Mouse (Mus musculus) stomach, postnatal 0 days (tissue): ENCODE measurements around the gene Olfr836. TPM values are rescaled to one million over a fixed set of nuclear protein-coding genes. Genes with fewer than 3 reads are reported as not detected.
"Not testable (repeated sequence)": the region's sequence is repeated elsewhere in the genome, so short reads cannot be mapped to it uniquely, and the experiment has no call there.

Experiments used
- ATAC-seq: fragments of 200-750 bp; cut with Nextera tagmentation; 2 replicates; pipeline ENCODE4 v1.8.0; 2017; ENCODE audit not compliant: low FRiP score, low TSS enrichment
- DNase-seq: peaks from one replicate; pipeline ENCODE4 v3.0.0-alpha.2; 2016; ENCODE audit warnings: low spot score
- H3K27ac ChIP-seq: fragments of 300-500 bp; sonication (generic); replicated peaks from 2 replicates; pipeline ENCODE4 v1.5.1; 2014; ENCODE audit warnings: mild to moderate bottlenecking, control low read depth
- H3K27me3 ChIP-seq: fragments of 300-500 bp; sonication (generic); 2 replicates; pipeline ENCODE4 v1.6.1; 2014; ENCODE audit warnings: low read length; ENCODE audit not compliant: control insufficient read depth, insufficient read depth
- H3K36me3 ChIP-seq: fragments of 300-500 bp; sonication (generic); 2 replicates; pipeline ENCODE4 v1.6.1; 2014; ENCODE audit warnings: low read length, mixed read lengths; ENCODE audit not compliant: control insufficient read depth, insufficient read depth
- H3K4me1 ChIP-seq: fragments of 300-500 bp; sonication (generic); replicated peaks from 2 replicates; pipeline ENCODE4 v1.6.1; 2014; ENCODE audit warnings: antibody characterized with exemption; ENCODE audit not compliant: control insufficient read depth, insufficient read depth
- H3K4me2 ChIP-seq: fragments of 300-500 bp; sonication (generic); replicated peaks from 2 replicates; pipeline ENCODE4 v1.6.1; 2014; ENCODE audit warnings: low read depth, mild to moderate bottlenecking, control low read depth, moderate library complexity
- H3K4me3 ChIP-seq: fragments of 300-500 bp; sonication (generic); 2 replicates; pipeline ENCODE4 v1.5.1; 2014; ENCODE audit warnings: low read depth, low read length, control low read depth
- H3K9ac ChIP-seq: fragments of 300-500 bp; sonication (generic); 2 replicates; pipeline ENCODE4 v1.6.1; 2014; ENCODE audit warnings: mild to moderate bottlenecking, low read length, control low read depth, mixed read lengths
- H3K9me3 ChIP-seq: fragments of 300-500 bp; sonication (generic); 2 replicates; pipeline ENCODE4 v1.6.1; 2016; ENCODE audit warnings: low read length; ENCODE audit not compliant: control insufficient read depth
- CTCF ChIP-seq: IDR thresholded peaks from 2 replicates; pipeline ENCODE4 v1.5.1; 2016; ENCODE audit warnings: antibody characterized with exemption, low read depth, mild to moderate bottlenecking, moderate library complexity
- EP300 ChIP-seq: optimal IDR thresholded peaks from 2 replicates; pipeline ENCODE3; 2016; ENCODE audit warnings: antibody characterized with exemption
- WGBS: fragments of 180-500 bp; shearing (Covaris S2); extraction: QIAGEN DNeasy Blood & Tissue Kit; methylation state at CpG from one replicate; pipeline ENCODE4 v1.1.7; 2014; 5-methylcytosine and 5-hydroxymethylcytosine counted together
- polyA plus RNA-seq: library from polyadenylated mRNA; unstranded; fragments of >200 nt; fragmentation: Nextera tagmentation; extraction: Ambion mirVana; gene quantifications from 2 replicates; pipeline ENCODE4 v1.2.1, GENCODE M21; 2015

Olfr836 gene
- polyA plus RNA-seq: not detected in 2 replicates

DNA sequence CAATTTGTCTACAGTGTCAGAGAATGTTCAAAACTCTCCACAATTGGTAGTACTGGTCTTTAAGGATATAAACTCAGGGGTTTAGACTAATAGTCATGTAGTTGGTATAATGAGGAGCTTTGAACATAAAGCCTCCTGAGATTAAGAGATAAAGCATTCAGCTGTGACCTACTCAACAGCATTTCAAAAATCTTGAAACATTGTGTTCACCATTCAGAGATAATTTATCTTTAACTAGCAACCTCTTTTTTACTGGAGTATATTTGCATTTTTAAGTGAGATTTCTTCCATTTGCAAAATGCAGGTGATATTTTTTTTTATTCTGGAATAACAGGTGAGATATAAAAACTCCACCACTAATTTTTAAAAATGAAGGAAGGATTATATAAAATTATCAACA lies at the start of gene Olfr836:
Gene Olfr836, plus strand, starts transcription at position 301 of the 400 bp plus-strand sequence.
- Histone ChIP-seq H3K4me1 (no peaks in the 10 kb centered on the region), H3K9ac (no peak within 1 kb of the TSS), H3K9me3 (no peaks in the 10 kb centered on the region), H3K27ac (no peak within 1 kb of the TSS), H3K27me3 (no peaks in the 10 kb centered on the region), H3K4me3 (no peak within 1 kb of the TSS), H3K36me3 (no peaks in the 10 kb centered on the region), H3K4me2 (no peak within 1 kb of the TSS)
- no peak for DNase-seq
- ATAC-seq: no peak
- TF ChIP-seq CTCF: no peak
- TF ChIP-seq EP300: no peak

DNA sequence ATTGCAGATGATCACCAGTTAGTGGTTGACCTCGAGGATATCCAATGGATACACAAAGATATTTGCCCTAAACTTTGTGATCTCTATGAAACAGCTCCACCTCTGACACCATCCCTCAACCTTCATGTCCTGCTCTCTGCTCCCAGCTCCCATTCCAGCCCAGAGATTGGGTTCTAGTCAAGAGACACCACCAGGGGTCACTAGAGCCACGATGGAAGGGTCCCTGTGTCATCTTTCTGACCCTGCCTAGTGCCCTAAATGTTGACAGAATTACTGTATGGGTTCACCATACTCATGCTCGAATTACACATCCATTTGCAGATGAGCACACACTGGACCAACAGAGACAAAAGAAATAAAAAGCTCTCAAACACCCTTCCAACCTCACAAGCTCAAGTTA lies 35.2 kb upstream of the Olfr836 start:
- Histone ChIP-seq H3K9me3 (no peaks in the 10 kb centered on the region), H3K4me2 (no peak overlapping the region), H3K27ac (no peak overlapping the region), H3K27me3 (no peaks in the 10 kb centered on the region), H3K36me3 (no peaks in the 10 kb centered on the region), H3K4me1 (no peaks in the 10 kb centered on the region), H3K9ac (no peak overlapping the region), H3K4me3 (no peak overlapping the region)
- DNase-seq (no peak), ATAC-seq (no peak)
- TF ChIP-seq EP300 (no peak), CTCF (no peak)
- 28% methylated on average over 3 of the region's 3 CpGs for WGBS

DNA sequence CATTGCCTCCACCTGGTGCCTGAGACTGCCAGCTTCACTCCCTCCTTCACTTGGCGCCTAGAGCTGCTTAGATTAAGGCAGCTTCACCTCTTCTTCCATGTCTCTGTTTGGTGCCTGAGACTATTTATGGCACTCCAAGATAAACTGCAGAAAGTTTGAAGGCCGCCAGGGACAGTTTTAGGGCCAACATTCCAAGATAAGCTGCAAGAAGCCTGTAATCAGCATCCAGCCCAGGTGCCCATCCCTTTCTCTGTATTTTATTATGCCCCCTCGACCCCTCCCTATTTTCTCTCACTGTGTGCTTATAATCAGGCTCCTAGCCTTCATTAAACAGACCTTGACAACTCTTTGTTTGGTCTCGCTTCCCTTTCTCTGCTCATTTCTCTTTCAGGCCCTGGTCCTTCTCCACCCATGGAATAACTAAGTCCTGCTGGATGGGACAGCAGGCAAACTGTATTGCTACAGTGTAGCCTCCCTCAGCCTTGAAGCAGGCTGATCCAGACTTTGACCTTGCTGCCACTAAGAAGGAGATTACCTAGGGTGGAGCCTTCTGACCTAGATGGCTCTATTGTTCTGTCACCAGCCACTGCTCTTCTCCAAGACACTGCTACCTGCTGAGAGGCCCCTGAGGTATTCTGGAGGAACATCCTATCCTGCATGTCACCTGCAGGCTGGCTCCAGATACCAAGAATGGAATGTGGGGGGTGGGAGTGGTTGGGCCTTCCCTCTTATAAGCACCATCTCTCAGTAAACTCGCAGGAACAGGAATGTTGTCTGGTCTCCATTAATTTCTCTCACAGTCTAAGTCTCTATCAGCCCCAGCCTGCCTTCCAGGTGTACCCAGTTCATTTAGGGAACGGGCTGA lies 27.1 kb upstream of the Olfr836 start:
- not testable (repeated sequence) for H3K4me1 ChIP-seq, DNase-seq, H3K36me3 ChIP-seq, H3K4me3 ChIP-seq, H3K9me3 ChIP-seq, H3K4me2 ChIP-seq, H3K27ac ChIP-seq, H3K27me3 ChIP-seq, H3K9ac ChIP-seq, ATAC-seq
- WGBS: 51% methylated on average over 6 of the region's 6 CpGs

DNA sequence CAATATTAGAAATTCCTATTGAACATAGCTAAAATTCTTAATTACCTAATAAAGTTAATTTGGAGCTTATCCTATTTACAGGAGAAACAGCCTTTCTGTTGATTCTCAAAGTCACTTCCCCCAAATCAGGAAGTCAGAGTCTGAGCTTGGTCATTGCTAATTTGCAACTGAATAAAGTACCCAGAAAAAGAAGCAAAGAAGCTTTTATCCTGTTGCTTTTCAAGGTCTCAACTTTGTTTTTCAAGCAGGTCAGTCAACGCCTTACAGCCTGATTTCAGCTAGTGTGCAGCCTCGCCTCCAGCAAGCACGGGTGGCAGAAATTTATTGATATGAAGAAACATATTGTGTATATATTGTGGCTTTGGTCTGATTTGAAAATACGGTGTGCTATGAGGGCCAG lies 22.9 kb upstream of the Olfr836 start:
- H3K4me3 ChIP-seq: no peak overlapping the region
- H3K27ac ChIP-seq: no peak overlapping the region
- H3K4me1 ChIP-seq: no peaks in the 10 kb centered on the region
- ATAC-seq: no peak
- no peaks in the 10 kb centered on the region for H3K36me3 ChIP-seq
- no peak overlapping the region for H3K4me2 ChIP-seq
- H3K9me3 ChIP-seq: no peaks in the 10 kb centered on the region
- no peak for TF ChIP-seq EP300
- TF ChIP-seq CTCF: no peak
- no peak for DNase-seq
- 87% methylated on average over 4 of the region's 4 CpGs for WGBS
- no peak overlapping the region for H3K9ac ChIP-seq
- no peaks in the 10 kb centered on the region for H3K27me3 ChIP-seq

DNA sequence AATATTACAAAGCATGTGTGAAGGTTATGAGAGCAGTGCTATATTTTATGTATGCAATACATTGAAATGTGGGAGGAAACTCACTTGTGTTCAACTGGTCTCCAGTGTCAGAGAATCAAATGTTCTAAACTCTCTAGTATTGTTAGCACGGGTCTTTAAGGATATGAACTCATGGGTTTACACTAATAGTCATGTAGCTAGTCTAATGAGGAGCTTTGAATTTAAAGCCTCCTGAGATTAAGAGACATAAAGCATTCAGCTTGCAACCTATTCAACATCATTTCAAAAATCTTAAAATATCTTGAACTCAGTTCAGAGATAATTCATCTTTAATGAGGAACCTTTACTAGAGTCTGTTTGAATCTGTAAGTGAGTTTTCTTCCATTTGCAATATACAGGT lies 15.8 kb downstream of the Olfr836 start, which contains the start of gene Olfr837:
Gene Olfr837, plus strand, starts transcription at position 301 of the 400 bp plus-strand sequence.
- Histone ChIP-seq H3K9ac (no peak within 1 kb of the TSS), H3K4me2 (no peak within 1 kb of the TSS), H3K36me3 (no peaks in the 10 kb centered on the region), H3K4me3 (no peak within 1 kb of the TSS), H3K27me3 (no peaks in the 10 kb centered on the region), H3K27ac (no peak within 1 kb of the TSS), H3K4me1 (no peaks in the 10 kb centered on the region), H3K9me3 (no peaks in the 10 kb centered on the region)
- 73% methylated on average over 1 of the region's 1 CpGs for WGBS
- TF ChIP-seq EP300: no peak
- no peak for TF ChIP-seq CTCF
- ATAC-seq: no peak
- DNase-seq: no peak

Other genes starting within 250 kb of the Olfr836 start
- gene Olfr830, start 245.7 kb upstream of the Olfr836 start, polyA plus RNA-seq: not detected in 2 replicates
- gene Olfr832, start 183.3 kb upstream of the Olfr836 start, polyA plus RNA-seq: not detected in 2 replicates
- not detected in 2 replicates for gene Olfr834, start 132.4 kb upstream of the Olfr836 start, polyA plus RNA-seq
- not detected in 2 replicates for gene Olfr835, start 87.6 kb upstream of the Olfr836 start, polyA plus RNA-seq
- gene Olfr837, start 15.9 kb downstream of the Olfr836 start, polyA plus RNA-seq: not detected in 2 replicates
- not detected in 2 replicates for gene Olfr839-ps1, start 56.9 kb downstream of the Olfr836 start, polyA plus RNA-seq
- gene Olfr843, start 131.6 kb downstream of the Olfr836 start, polyA plus RNA-seq: 0.01 TPM in 1 of 2 replicates, not detected in the other
- gene Olfr844, start 196.0 kb downstream of the Olfr836 start, polyA plus RNA-seq: not detected in 2 replicates
- gene Olfr845, start 216.1 kb downstream of the Olfr836 start, polyA plus RNA-seq: not detected in 2 replicates
- not detected in 2 replicates for gene Olfr846, start 243.6 kb downstream of the Olfr836 start, polyA plus RNA-seq